Mouse (Mus musculus): ENCODE measurements around the gene Ccdc97. TPM values are rescaled to one million over a fixed set of nuclear protein-coding genes. Genes with fewer than 3 reads are reported as not detected.

Gene Ccdc97
- polyA plus RNA-seq, 1 experiment from 2014 or later, result 24.6 TPM

GRCm38 (mm10) chr7:25704716-25705364 lies 14.0 kb downstream of the Ccdc97 start:
- Histone ChIP-seq H3K27ac (no peak overlapping the region), H3K4me1 (peaks cover 25% of the 10 kb centered on the region), H3K9me3 (peaks cover 6% of the 10 kb centered on the region; the same call in 1 of the 2 replicates), H3K27me3 (peaks cover 16% of the 10 kb centered on the region), H3K36me3 (no peaks in the 10 kb centered on the region), H3K4me3 (peak overlapping the region; percentile 22), H3K9ac (no peak overlapping the region), H3K4me2 (replicated peaks) (peak overlapping the region; percentile 59)
- 2% methylated on average over 37 of the region's 37 CpGs for WGBS
- no peak; the same call in 1 of the 2 replicates for ATAC-seq (ENCODE audit: low FRiP score, low read depth)

DNA sequence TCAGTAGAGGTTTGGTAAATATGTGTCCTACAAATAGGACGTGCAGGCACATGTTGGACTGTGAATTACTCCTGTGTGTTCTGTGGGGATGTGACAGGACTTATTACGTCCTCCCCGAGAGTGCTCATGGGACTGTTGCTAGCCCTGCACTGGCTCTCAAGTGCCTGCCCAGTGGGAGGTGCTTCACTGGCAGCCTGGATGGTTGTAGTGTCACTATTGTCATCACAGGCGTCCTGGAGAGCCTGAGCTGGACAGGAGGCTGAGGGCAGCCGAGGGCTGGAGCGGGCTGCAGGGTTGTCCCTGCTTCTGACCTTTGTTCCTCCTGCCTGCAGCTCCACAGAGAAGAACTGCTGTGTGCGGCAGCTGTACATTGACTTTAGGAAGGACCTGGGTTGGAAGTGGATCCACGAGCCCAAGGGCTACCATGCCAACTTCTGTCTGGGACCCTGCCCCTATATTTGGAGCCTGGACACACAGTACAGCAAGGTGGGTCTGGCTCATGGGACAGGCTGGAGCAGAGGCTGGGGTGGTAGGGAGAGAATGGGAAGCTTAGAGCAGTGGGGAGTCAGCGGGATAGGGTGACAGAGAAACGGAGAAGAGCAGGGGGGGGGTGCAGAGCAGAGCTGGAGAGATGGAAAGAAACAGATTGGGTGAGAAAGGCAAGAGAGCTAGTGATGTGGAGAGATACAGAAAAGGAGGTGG lies 14.9 kb downstream of the Ccdc97 start:
- 30% methylated on average over 10 of the region's 10 CpGs for WGBS
- no peak overlapping the region for H3K9ac ChIP-seq
- H3K4me2 ChIP-seq (replicated peaks), result no peak overlapping the region; the same call in 1 of the 2 replicates
- H3K9me3 ChIP-seq, result peaks cover 6% of the 10 kb centered on the region; the same call in 1 of the 2 replicates
- H3K36me3 ChIP-seq, result no peaks in the 10 kb centered on the region
- peaks cover 16% of the 10 kb centered on the region for H3K27me3 ChIP-seq
- H3K4me1 ChIP-seq, result peaks cover 23% of the 10 kb centered on the region
- ATAC-seq (ENCODE audit: low FRiP score, low read depth), result no peak
- 0 out of 2 replicates have a peak overlapping the region, but pooled peaks have one; percentile 22 for H3K4me3 ChIP-seq
- no peak overlapping the region for H3K27ac ChIP-seq

GRCm38 (mm10) chr7:25702350-25702749 lies 16.5 kb downstream of the Ccdc97 start:
- WGBS, result 97% methylated on average over 2 of the region's 2 CpGs
- H3K4me2 ChIP-seq (replicated peaks), result no peak overlapping the region
- no peak for ATAC-seq (ENCODE audit: low FRiP score, low read depth)
- H3K9me3 ChIP-seq, result peaks cover 6% of the 10 kb centered on the region; the same call in 1 of the 2 replicates
- H3K4me1 ChIP-seq, result peaks cover 11% of the 10 kb centered on the region
- H3K27me3 ChIP-seq, result peaks cover 19% of the 10 kb centered on the region
- H3K27ac ChIP-seq, result no peak overlapping the region
- H3K9ac ChIP-seq, result no peak overlapping the region
- no peaks in the 10 kb centered on the region for H3K36me3 ChIP-seq
- no peak overlapping the region for H3K4me3 ChIP-seq

DNA sequence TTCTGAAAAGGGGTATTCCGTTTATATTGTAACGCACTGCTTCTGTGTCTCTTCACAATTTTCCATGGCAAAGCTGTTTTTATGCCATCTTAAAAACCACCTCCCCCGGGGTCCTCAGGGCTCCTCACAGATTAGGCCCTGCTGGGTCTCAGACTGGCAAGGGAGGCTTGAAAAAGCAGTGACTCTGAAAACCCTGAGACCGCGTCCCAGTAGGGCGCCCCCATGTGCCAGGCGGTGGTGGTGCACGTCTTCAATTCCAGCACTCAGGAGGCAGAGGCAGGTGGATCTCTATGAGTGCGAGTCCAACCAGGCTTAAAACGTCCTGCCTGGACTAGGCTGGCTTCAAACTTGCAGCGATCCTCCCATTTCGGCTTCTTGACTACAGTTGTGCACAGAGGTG lies 18.2 kb downstream of the Ccdc97 start:
- peaks cover 6% of the 10 kb centered on the region; the same call in 1 of the 2 replicates for H3K9me3 ChIP-seq
- WGBS, result 76% methylated on average over 12 of the region's 12 CpGs
- H3K36me3 ChIP-seq, result no peaks in the 10 kb centered on the region
- H3K4me3 ChIP-seq, result no peak overlapping the region
- peaks cover 19% of the 10 kb centered on the region for H3K27me3 ChIP-seq
- H3K9ac ChIP-seq, result no peak overlapping the region
- ATAC-seq (ENCODE audit: low FRiP score, low read depth), result no peak
- peaks cover 10% of the 10 kb centered on the region for H3K4me1 ChIP-seq
- H3K27ac ChIP-seq, result no peak overlapping the region
- H3K4me2 ChIP-seq (replicated peaks), result no peak overlapping the region

GRCm38 (mm10) chr7:25699851-25700250 lies 19.0 kb downstream of the Ccdc97 start:
- Histone ChIP-seq H3K4me2 (replicated peaks) (no peak overlapping the region), H3K9ac (no peak overlapping the region), H3K27ac (no peak overlapping the region), H3K9me3 (peaks cover 6% of the 10 kb centered on the region; the same call in 1 of the 2 replicates), H3K4me1 (peaks cover 7% of the 10 kb centered on the region), H3K36me3 (no peaks in the 10 kb centered on the region), H3K27me3 (peaks cover 19% of the 10 kb centered on the region), H3K4me3 (no peak overlapping the region)
- WGBS, result 59% methylated on average over 13 of the region's 13 CpGs
- no peak for ATAC-seq (ENCODE audit: low FRiP score, low read depth)

GRCm38 (mm10) chr7:25694104-25694503 lies 24.8 kb downstream of the Ccdc97 start:
- Histone ChIP-seq H3K4me1 (peaks cover 5% of the 10 kb centered on the region), H3K36me3 (no peaks in the 10 kb centered on the region), H3K4me2 (replicated peaks) (no peak overlapping the region), H3K27ac (no peak overlapping the region), H3K9ac (no peak overlapping the region), H3K27me3 (peaks cover 32% of the 10 kb centered on the region), H3K4me3 (no peak overlapping the region), H3K9me3 (no peaks in the 10 kb centered on the region)
- 76% methylated on average over 8 of the region's 8 CpGs for WGBS
- ATAC-seq (ENCODE audit: low FRiP score, low read depth), result no peak

DNA sequence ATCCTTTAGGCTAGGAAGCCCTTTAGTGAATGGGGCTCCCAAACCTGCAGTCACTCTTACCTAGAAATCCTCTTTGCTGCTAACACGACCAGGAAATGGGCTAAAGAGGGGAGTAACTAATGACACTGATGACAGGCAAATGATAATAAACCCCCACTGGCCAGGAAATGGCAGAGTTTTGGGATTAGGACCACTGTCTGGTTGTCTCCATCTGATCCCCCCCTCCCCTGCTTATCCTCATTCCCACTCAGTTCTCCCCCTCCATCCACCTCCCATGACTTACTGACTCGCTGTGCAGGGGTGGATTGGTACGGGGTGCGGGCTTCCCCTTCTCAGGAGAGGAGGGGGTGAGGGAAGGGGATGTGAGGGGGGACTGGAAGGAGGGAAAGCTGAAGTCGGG lies 28.8 kb downstream of the Ccdc97 start:
- Histone ChIP-seq H3K9me3 (no peaks in the 10 kb centered on the region), H3K4me1 (peaks cover 37% of the 10 kb centered on the region), H3K36me3 (no peaks in the 10 kb centered on the region), H3K27ac (no peak overlapping the region), H3K4me2 (replicated peaks) (peak overlapping the region; percentile 86), H3K27me3 (peaks cover 67% of the 10 kb centered on the region), H3K9ac (no peak overlapping the region), H3K4me3 (peak overlapping the region; percentile 66)
- no peak for ATAC-seq (ENCODE audit: low FRiP score, low read depth)
- 36% methylated on average over 5 of the region's 5 CpGs for WGBS

DNA sequence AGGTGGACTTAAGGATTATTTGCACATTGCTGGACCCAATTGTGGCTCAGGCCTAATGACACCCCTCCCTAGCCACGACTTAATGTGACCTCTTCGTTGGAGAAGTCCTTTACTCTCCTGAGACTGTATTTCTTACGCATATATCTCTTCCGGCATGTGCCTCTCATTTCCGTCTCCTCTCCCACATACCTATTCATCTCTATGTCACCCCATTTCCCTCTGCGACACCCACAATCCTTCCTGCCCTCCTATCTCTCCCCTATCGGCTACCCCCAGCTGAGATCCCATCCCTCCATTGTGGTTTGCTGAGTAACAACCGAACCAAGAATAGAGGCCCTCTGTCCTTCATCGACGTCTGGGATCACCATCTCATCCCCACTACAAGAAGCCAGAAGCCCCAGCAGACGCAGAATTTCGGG lies 29.3 kb downstream of the Ccdc97 start:
- peaks cover 67% of the 10 kb centered on the region for H3K27me3 ChIP-seq

GRCm38 (mm10) chr7:25688810-25689586 lies 29.9 kb downstream of the Ccdc97 start:
- no peak overlapping the region for H3K27ac ChIP-seq

More for the DNA sequence above, 29.3 kb downstream of the Ccdc97 start:
- Histone ChIP-seq H3K9ac (0 out of 2 replicates have a peak overlapping the region, but pooled peaks have one; percentile 76), H3K4me1 (peaks cover 37% of the 10 kb centered on the region), H3K4me3 (peak overlapping the region; percentile 66), H3K36me3 (no peaks in the 10 kb centered on the region), H3K4me2 (replicated peaks) (peak overlapping the region; percentile 86), H3K9me3 (no peaks in the 10 kb centered on the region), H3K27ac (no peak overlapping the region)
- WGBS, result 14% methylated on average over 12 of the region's 12 CpGs
- no peak for ATAC-seq (ENCODE audit: low FRiP score, low read depth)

DNA sequence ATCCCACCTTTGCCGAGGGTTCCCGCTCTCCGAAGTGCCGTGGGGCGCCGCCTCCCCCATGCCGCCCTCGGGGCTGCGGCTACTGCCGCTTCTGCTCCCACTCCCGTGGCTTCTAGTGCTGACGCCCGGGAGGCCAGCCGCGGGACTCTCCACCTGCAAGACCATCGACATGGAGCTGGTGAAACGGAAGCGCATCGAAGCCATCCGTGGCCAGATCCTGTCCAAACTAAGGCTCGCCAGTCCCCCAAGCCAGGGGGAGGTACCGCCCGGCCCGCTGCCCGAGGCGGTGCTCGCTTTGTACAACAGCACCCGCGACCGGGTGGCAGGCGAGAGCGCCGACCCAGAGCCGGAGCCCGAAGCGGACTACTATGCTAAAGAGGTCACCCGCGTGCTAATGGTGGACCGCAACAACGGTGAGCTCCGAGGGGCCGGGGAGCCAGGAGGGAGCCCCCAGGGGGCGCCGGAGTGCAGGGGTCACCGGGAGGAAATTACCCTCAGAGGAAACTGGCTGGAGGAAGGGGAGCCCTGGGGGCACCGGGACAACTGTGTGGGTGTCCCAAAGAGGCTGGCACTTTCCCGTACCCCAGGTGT lies 31.0 kb downstream of the Ccdc97 start:
- Histone ChIP-seq H3K4me3 (peak overlapping the region; percentile 66), H3K27ac (0 out of 2 replicates have a peak overlapping the region, but pooled peaks have one; percentile 1), H3K4me2 (replicated peaks) (peak overlapping the region; percentile 86), H3K9ac (peak overlapping the region; percentile 76), H3K9me3 (no peaks in the 10 kb centered on the region), H3K4me1 (peaks cover 37% of the 10 kb centered on the region), H3K27me3 (peaks cover 67% of the 10 kb centered on the region), H3K36me3 (peaks cover 2% of the 10 kb centered on the region; the same call in 1 of the 2 replicates)
- ATAC-seq (ENCODE audit: low FRiP score, low read depth), result no peak
- under 1% methylated on average over 47 of the region's 47 CpGs for WGBS

More at GRCm38 (mm10) chr7:25688810-25689586, 29.9 kb downstream of the Ccdc97 start:
- H3K4me1 ChIP-seq, result peaks cover 37% of the 10 kb centered on the region
- under 1% methylated on average over 50 of the region's 52 CpGs for WGBS
- no peaks in the 10 kb centered on the region for H3K36me3 ChIP-seq
- peak overlapping the region; percentile 66 for H3K4me3 ChIP-seq
- no peaks in the 10 kb centered on the region for H3K9me3 ChIP-seq
- H3K4me2 ChIP-seq (replicated peaks), result peak overlapping the region; percentile 86
- peak overlapping the region; percentile 76 for H3K9ac ChIP-seq
- ATAC-seq (ENCODE audit: low FRiP score, low read depth), result peak; percentile 57
- H3K27me3 ChIP-seq, result peaks cover 67% of the 10 kb centered on the region
